Mouse (Mus musculus): ENCODE measurements around the gene Zmym4. TPM values are rescaled to one million over a fixed set of nuclear protein-coding genes. Genes with fewer than 3 reads are reported as not detected.
"Not testable (repeated sequence)": the region's sequence is repeated elsewhere in the genome, so short reads cannot be mapped to it uniquely, and the experiment has no call there.

Zmym4 gene
- total RNA-seq (2021), result 10 to 100 TPM; 26.0 to 27.8 TPM
- long read RNA-seq, experiment 1, partial matches to known transcripts, result 3 of 4 reads
- long read RNA-seq, experiment 1, other reads (novel, unspliced or antisense), result 1 of 4 reads
- long read RNA-seq, experiment 2, partial matches to known transcripts, result 1 of 2 reads
- long read RNA-seq, experiment 2, other reads (novel, unspliced or antisense), result 1 of 2 reads

DNA sequence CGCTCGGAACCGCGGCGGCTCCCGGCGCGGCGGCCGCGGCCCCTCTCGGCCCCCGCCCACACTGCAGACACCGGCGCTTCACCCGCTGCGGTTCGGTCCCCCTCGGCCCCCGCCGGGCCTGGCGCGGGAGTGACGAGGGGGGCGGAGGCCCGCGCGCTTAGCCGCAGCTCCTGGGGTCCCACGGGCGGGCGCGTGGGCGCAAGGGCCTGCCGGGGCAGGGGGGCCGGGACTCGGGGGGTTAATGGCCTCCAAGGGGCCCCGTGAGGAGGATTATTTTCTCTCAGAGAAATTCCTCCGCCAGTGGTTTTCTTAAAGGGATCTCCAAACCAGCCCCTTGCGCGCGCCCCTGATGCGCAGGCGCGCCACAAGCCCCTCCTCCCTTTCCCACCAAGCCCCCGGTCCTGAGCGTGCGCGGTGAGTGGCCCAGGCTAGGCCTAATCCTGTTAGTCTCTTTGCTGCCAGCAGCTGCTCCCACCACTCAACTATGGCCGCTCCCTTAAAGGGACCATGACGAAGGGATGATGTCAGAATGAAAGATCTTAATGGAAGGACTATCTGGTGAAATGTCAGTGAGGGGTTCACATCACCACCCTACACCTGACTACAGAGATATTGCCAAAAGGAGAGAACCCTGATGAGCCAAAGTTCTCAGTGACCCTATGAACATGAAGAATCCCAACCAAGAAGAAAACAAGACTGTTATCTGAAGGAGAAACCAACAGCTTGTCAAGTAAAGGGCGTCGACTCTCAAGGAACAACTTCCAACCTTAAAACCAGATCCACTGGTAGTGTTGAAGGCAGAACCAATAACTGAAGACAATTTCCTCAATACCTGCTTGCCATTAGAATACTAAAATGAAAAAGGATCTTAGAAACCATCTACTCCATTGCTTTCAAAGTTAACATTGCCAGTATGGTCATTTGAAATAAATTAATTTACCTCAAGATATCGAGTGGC is at the start of gene Zmym4:
Zmym4 (minus strand) TSS at position 272 of the 958 bp plus-strand sequence.
- DNase-seq, result peak; percentile 93 to 94
- intact Hi-C loops (cut with DNase I), result loop anchor here (5.0 kb wide), 1 partner anchor 49 kb away; no protein-coding TSS in a partner anchor

- intact Hi-C loops (cut with DNase I), result loop anchor here (5.0 kb wide), 1 partner anchor 49 kb away; the partner anchor contains the start of gene Zmym4
- no peak for DNase-seq
Observed at GRCm38 (mm10) chr4:127016366-127016765, 48.4 kb upstream of the Zmym4 start.

DNA sequence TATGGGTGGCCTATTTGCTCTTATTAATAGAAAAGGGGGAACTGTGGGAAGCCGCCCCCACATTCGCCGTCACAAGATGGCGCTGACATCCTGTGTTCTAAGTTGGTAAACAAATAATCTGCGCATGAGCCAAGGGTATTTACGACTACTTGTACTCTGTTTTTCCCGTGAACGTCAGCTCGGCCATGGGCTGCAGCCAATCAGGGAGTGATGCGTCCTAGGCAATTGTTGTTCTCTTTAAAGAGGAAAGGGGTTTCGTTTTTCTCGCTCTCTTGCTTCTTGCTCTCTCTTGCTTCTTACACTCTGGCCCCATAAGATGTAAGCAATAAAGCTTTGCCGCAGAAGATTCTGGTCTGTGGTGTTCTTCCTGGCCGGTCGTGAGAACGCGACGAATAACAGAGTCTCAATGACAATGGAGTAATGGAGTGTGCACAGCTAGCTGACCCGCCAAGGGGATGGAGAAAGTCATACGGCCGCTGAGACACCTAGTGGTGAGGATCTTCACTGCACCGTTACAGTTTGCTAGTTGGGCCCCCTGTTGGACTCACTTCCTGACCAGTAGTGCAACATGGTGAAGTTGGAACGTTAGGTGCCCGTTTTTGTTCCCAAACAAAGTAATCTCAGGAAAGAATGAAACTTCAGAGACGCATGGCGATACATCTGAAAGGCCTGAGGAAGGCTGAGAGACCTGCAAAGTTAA is 47.5 kb upstream of the Zmym4 start:
- intact Hi-C loops (cut with DNase I), result loop anchor here (5.0 kb wide), 1 partner anchor 48 kb away; the partner anchor contains the start of gene Zmym4
- DNase-seq, result peak; percentile 82 to 88

- DNase-seq, result peak in 1 of 2 experiments; percentile 43
- intact Hi-C loops (cut with DNase I), result no loop called here
Observed at GRCm38 (mm10) chr4:127005113-127005936, 37.4 kb upstream of the Zmym4 start.

DNA sequence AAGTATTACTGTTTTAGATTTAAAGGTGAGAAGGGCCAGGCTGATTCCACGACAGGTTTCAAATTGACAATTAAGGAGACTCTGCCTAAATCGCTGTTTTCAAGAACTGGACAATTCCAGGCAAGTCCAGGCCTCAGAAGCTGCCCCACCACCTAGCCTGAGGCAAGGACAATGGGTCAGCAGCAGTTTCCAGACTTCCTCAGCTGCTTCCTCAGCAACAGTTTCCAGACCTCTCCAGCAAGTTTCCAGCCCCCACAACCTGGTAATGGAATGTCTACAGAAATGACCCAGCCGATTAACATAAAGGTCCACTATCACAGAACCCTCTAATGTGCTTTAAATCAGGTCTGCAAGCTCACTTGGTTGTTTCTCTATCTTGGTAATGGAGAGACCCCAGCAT is 36.4 kb upstream of the Zmym4 start:
- no peak for DNase-seq
- intact Hi-C loops (cut with DNase I), result no loop called here

DNA sequence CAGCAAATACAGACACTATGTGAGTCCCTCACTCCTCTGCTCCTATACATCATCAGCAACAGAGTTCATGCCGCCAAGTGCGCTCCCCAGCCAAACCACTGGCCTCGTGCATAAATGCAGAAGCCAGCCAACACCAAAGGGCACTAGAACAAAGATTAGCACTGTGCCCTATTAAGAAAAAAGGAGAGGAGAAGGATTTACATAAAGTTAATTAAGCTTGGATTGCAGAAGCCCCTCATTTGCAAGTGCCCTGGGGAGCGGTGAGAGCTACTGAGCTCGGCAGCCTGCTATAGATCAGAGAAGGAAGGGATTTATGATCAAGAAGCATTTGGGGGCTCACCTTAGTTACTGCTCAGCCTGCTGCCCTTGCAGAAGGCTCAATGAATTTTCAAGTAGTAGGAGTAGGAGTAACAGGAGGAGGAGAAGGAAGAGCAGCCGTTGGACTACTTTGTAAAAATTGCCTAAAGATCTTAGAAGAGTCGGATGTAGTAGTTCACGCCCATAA is 32.7 kb upstream of the Zmym4 start:
- DNase-seq, result no peak
- intact Hi-C loops (cut with DNase I), result no loop called here

- intact Hi-C loops (cut with DNase I); DNase-seq: not testable (repeated sequence)
Observed at GRCm38 (mm10) chr4:126999372-126999771, 31.4 kb upstream of the Zmym4 start.

DNA sequence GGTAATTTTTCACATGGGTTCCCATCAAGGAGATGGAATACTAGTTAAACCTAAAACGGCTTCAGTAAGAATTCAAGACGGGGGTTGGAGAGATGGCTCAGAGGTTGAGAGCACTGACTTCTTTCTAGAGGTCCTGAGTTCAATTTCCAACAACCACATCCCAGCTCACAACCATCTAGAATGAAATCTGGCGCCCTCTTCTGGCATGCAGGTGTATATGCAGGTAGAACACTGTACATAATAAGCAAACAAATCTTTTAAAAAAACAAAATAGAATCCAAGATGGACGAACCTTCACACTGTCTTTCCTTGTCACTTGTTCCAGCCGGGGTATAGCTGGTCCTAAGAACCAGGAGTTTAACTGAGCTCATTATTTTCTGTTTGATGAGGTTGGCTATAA is 24.4 kb upstream of the Zmym4 start:
- intact Hi-C loops (cut with DNase I), result no loop called here
- DNase-seq, result no peak

- intact Hi-C loops (cut with DNase I), result no loop called here
- DNase-seq, result no peak
Observed at GRCm38 (mm10) chr4:126990553-126990952, 22.6 kb upstream of the Zmym4 start.

DNA sequence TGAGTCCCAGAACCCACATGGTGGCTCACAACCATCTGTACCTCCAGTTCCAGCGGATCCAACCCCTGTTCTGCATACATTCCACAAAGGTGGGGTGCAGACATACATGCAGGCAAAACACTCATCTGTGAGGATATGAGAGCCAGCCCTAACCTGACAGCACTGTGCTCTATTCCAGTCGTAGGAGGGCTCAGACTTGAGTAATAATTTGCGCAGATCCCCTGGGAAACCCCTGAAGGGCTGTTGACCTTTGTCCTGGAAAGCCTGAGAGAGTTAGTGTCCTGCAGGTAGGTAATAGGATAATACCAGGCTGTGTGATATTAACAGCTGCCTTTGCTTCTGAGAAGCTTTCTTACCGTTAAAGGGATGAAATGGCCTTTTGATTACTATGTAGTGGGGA is 20.6 kb upstream of the Zmym4 start:
- DNase-seq, result no peak
- intact Hi-C loops (cut with DNase I), result no loop called here

GRCm38 (mm10) chr4:126986768-126987167 is 18.8 kb upstream of the Zmym4 start:
- intact Hi-C loops (cut with DNase I), result no loop called here
- DNase-seq, result no peak

DNA sequence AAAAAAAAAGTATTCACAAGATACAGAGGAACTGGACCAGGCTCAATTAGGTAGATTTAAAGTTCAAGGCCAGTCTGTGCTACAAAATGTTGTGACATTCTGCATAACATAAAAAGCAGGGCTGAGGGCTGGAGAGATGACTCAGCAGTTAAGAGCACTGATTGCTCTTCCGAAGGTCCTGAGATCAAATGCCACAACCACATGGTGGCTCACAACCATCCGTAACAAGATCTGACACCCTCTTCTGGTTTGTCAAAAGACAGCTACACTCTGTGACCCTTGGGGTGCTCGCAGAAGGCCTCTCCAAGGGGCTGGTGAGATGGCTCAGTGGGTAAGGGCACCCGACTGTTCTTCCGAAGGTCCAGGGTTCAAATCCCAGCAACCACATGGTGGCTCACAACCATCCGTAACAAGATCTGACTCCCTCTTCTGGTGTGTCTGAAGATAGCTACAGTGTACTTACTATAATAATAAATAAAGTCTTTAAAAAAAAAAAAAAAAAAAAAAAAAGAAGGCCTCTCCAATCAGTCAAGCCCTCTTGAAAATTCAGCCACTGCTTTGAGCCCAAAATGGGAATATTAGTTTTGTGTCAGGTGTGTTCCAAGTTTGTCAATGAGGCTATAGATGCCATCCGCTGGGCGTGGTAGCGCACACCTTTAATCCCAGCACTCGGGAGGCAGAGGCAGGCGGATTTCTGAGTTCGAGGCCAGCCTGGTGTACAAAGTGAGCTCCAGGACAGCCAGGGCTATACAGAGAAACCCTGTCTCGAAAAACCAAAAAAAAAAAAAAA is 16.0 kb upstream of the Zmym4 start:
- DNase-seq; intact Hi-C loops (cut with DNase I): not testable (repeated sequence)

DNA sequence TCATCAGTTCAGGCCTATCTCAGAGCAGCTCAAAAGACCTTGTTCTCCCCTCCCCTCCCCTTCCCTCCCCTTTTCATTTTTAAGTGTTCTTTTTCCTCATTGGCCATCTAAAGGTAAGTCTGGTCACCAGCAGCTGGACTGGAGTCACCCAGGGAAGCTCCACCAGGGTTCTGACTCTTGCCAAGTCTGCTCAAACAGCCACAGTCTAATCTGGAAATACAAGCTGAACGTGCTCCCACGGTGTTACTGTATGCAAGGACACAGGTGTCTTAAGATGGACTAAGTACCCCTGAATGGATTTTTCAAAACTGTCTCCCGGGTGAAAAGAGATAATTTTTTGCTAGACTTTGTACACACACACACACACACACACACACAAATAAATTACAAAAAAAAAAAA is 15.4 kb upstream of the Zmym4 start:
- intact Hi-C loops (cut with DNase I), result no loop called here
- no peak for DNase-seq

DNA sequence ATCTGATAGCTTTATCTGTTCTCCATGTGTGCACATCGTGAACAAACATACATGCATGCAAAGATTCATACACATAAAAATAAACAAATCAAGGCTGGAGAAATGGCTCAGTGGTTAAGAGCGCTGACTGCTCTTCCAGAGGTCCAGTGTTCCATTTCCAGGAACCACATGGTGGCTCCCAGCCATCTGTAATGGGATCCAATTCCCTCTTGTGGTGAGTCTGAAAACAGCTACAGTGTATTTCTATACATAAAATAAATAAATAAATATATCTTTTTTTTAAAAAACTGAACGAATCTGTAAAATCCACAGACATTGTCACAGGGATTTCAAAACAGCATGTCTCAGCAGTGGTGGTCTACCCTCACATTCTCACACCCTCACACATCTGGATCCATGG is 10.8 kb upstream of the Zmym4 start:
- DNase-seq, result no peak
- intact Hi-C loops (cut with DNase I), result no loop called here

GRCm38 (mm10) chr4:126977467-126977866 is 9.5 kb upstream of the Zmym4 start:
- peak; percentile 33 to 52 for DNase-seq
- intact Hi-C loops (cut with DNase I), result no loop called here

GRCm38 (mm10) chr4:126967241-126967863 is 583 bp downstream of the Zmym4 start:
- peak; percentile 13 to 31 for DNase-seq
- intact Hi-C loops (cut with DNase I), result loop anchor here (5.0 kb wide), 1 partner anchor 50 kb away; no protein-coding TSS in a partner anchor

GRCm38 (mm10) chr4:126958682-126959081 is 9.3 kb downstream of the Zmym4 start:
- DNase-seq, result no peak
- intact Hi-C loops (cut with DNase I), result no loop called here

DNA sequence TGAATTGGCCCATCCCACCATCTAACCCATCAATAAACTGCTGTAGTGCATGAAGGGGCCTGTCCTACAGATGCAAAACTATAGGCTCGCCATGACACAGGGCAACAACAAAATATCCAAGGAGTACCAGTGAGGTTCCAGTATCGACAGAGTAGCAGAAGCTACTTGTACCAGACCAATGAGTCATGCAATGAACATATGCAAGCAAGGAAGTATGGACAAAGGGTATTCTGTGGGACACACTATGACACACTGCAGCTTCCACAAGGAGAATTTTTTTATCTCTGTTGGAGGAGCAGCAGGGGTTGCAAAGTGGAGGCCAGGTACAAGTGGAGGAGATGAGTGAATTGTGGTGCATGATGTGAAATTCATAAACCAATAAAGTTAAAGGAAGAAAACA is 9.7 kb downstream of the Zmym4 start:
- intact Hi-C loops (cut with DNase I), result no loop called here

DNA sequence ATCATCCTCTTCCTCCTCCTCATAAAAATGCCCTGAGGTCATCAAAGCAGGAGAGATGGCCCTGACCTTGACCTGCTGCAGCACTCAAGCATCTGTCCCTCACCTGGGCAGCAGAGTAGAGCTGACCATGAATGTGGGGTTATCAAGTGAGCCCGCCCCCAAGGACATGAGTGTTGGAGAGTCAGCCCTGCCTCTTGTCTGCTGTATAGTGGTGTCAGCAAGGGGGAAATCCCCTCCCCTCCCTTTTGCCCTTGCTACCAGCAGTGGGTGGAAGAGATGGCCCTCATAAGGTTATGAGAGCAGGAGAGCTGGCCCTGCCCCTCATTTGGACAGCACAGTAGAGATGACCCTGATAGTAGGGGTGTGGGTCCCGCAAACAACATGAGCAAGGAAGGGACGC is 10.5 kb downstream of the Zmym4 start:
- no peak for DNase-seq
- intact Hi-C loops (cut with DNase I), result no loop called here

More for the DNA sequence above, 9.7 kb downstream of the Zmym4 start:
- DNase-seq, result no peak
